Mouse (Mus musculus) ES-E14 (cell line): ENCODE results near the gene Sys1. TPM values are rescaled to one million over a fixed set of nuclear protein-coding genes. Genes with fewer than 3 reads are reported as not detected.
A peak's percentile ranks its signal among the peaks of the same experiment; 100 is the strongest.

Experiments
- DNase-seq: peaks from one replicate; pipeline ENCODE4 v3.0.0-alpha.2; 2013; ENCODE audit warnings: low read depth, low spot score
- H3K27ac ChIP-seq: 2 replicates; pipeline ENCODE4 v1.5.1; 2012; ENCODE audit warnings: low read depth, mild to moderate bottlenecking, low read length, moderate library complexity, mixed read lengths; ENCODE audit not compliant: poor library complexity, insufficient read depth, severe bottlenecking
- H3K36me3 ChIP-seq: 2 replicates; pipeline ENCODE4 v1.6.1; 2012; ENCODE audit warnings: mild to moderate bottlenecking, low read length, moderate library complexity, mixed read lengths; ENCODE audit not compliant: control insufficient read depth, poor library complexity, insufficient read depth, severe bottlenecking
- H3K4me1 ChIP-seq, 2 experiments: fragments of 150-350 bp in 1 of 2; sonication (generic) in 1 of 2; 2 replicates each; pipeline ENCODE4 v1.6.1; 2012; ENCODE audit warnings: low read length in 2 of 2, mild to moderate bottlenecking in 1 of 2, mixed read lengths in 1 of 2; ENCODE audit not compliant: control insufficient read depth in 2 of 2, insufficient read depth in 2 of 2, poor library complexity in 1 of 2
- H3K4me3 ChIP-seq, 2 experiments: fragments of 150-350 bp in 1 of 2; sonication (generic) in 1 of 2; 2 replicates each; pipeline ENCODE4 v1.5.1; 2012; ENCODE audit warnings: low read length in 2 of 2, low read depth in 1 of 2, mild to moderate bottlenecking in 1 of 2, mixed read lengths in 1 of 2; ENCODE audit not compliant: insufficient read depth in 1 of 2, poor library complexity in 1 of 2, severe bottlenecking in 1 of 2
- H3K9ac ChIP-seq: 2 replicates; pipeline ENCODE4 v1.6.1; 2012; ENCODE audit warnings: low read depth, mild to moderate bottlenecking, low read length, mixed read lengths; ENCODE audit not compliant: poor library complexity, insufficient read depth, severe bottlenecking
- H3K9me3 ChIP-seq: fragments of 150-350 bp; sonication (generic); 2 replicates; pipeline ENCODE4 v1.6.1; 2012; ENCODE audit warnings: low read depth, mild to moderate bottlenecking, low read length; ENCODE audit not compliant: control insufficient read depth, insufficient read depth
- CHD2 ChIP-seq: IDR thresholded peaks from 2 replicates; pipeline ENCODE4 v1.6.1; 2014; ENCODE audit warnings: mild to moderate bottlenecking, low read depth, low read length, inconsistent platforms
- HCFC1 ChIP-seq: IDR thresholded peaks from 2 replicates; pipeline ENCODE4 v1.6.1; 2012; ENCODE audit warnings: low read length, inconsistent platforms, borderline replicate concordance; ENCODE audit not compliant: insufficient read depth
- MAFK ChIP-seq: IDR thresholded peaks from 2 replicates; pipeline ENCODE4 v1.6.1; 2014; ENCODE audit warnings: mild to moderate bottlenecking, low read depth, low read length, inconsistent platforms; ENCODE audit not compliant: insufficient read depth
- ZC3H11A ChIP-seq: IDR thresholded peaks from 2 replicates; pipeline ENCODE4 v1.6.1; 2012; ENCODE audit warnings: low read depth, mild to moderate bottlenecking, inconsistent platforms, low read length, borderline replicate concordance
- ZNF384 ChIP-seq: IDR thresholded peaks from 2 replicates; pipeline ENCODE4 v1.6.1; 2012; ENCODE audit warnings: low read depth, low read length, inconsistent platforms
- in situ Hi-C, 2 experiments: fragments of 600-800 bp; cut with MboI; formaldehyde crosslinking; loops; one replicate each; pipeline ENCODE4 v1.15.1; 2025; ENCODE audit warnings: low sequenced_read_pairs in 2 of 2, inconsistent platforms in 1 of 2; ENCODE audit not compliant: unreplicated experiment in 2 of 2
- total RNA-seq: library from RNA; depleted of rRNA; stranded (reverse); fragments of 300-350 nt; gene quantifications from 2 replicates; pipeline ENCODE4 v1.2.3, GENCODE M21; 2012

Sys1 gene
- total RNA-seq, 1 experiment: 47.6 TPM

DNA sequence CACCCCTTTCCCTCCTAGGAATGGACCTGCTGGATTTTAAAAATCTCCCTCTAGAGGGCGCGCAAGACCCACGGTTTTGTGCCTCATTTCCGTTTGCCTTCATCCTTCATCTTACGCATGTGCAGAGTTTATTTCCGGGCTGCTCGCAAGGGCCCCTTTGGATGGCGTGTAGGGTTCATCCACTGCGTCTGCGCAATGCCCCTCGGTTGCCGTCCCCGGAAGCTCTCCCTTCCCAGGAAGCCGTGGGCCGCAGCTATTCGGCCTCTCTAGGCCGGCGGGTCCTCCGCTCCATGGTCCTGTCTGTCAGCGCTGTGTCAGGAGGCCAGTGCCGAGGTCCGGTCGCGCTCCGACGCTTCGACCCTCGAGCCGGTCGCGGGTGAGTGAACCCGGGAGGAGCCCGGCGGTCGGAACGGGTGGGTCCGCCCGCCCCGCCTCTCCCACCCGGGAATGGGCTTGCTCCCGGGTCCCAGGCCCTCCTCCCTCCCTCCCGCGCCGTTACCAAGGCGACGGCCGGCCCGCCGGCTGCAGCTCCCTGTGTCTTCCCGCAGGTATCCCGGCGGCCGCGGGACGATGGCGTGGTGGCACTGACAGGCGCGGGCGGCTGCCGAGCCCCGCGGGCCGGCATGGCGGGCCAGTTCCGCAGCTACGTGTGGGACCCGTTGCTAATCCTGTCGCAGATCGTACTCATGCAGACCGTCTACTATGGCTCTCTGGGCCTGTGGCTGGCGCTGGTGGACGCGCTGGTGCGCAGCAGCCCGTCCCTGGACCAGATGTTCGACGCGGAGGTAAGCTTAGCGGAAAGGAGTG is 4.2 kb downstream of the Sys1 start, which contains the start of gene Gm20458:
TSS of gene Gm20458 (plus strand) at position 223 of the 807 bp plus-strand sequence.
- peak; percentile 93 for DNase-seq
- peaks cover 7% of the 10 kb centered on the region for H3K36me3 ChIP-seq
- peak within 1 kb of the TSS; percentile 11; the same call in 1 of the 2 replicates for H3K27ac ChIP-seq
- in situ Hi-C loops: no loop called here
- H3K9me3 ChIP-seq: no peaks in the 10 kb centered on the region
- peak within 1 kb of the TSS; percentile 88 for H3K9ac ChIP-seq
- peaks cover 5 to 16% of the 10 kb centered on the region in 2 experiments; a peak in 2 of 4 replicates for H3K4me1 ChIP-seq
- TF ChIP-seq HCFC1 (peak; percentile 91), MAFK (no peak), CHD2 (no peak)
- peak within 1 kb of the TSS; percentile 68 to 79 for H3K4me3 ChIP-seq

DNA sequence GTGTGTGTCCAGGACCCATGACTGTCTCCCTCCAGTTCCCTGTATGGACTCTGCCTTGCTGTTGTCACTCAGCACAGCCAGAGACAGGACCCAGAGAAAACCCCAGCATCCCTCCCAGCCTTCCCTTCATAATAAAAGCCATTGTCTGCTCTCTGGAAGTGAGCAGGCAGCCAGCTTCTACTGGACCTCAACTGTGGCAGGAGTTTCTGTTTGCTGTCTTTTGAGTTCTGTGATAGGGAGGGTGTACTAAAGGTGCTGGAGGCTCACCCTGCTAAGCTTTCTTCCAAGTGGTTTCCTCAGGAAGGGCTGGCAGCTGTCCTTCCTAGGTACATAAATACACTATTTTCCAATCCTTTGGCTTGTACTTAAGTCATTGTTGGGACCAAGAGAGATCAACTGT is 8.4 kb downstream of the Sys1 start:
- H3K9ac ChIP-seq: no peak overlapping the region
- no peak overlapping the region for H3K27ac ChIP-seq
- in situ Hi-C loops: no loop called here
- TF ChIP-seq MAFK (no peak), ZNF384 (no peak), CHD2 (no peak), HCFC1 (no peak), ZC3H11A (no peak)
- DNase-seq: no peak
- peaks cover 7% of the 10 kb centered on the region for H3K36me3 ChIP-seq
- H3K9me3 ChIP-seq: no peaks in the 10 kb centered on the region
- H3K4me3 ChIP-seq: no peak overlapping the region
- H3K4me1 ChIP-seq: peaks cover 0 to 3% of the 10 kb centered on the region in 2 experiments; a peak in 1 of 4 replicates

- Histone ChIP-seq H3K36me3 (peaks cover 7% of the 10 kb centered on the region), H3K4me3 (no peak overlapping the region), H3K27ac (no peak overlapping the region), H3K9me3 (no peaks in the 10 kb centered on the region), H3K9ac (no peak overlapping the region), H3K4me1 (peaks cover 0 to 5% of the 10 kb centered on the region in 2 experiments; a peak in 1 of 4 replicates)
- in situ Hi-C loops: no loop called here
- TF ChIP-seq ZNF384 (no peak), HCFC1 (no peak), MAFK (no peak), ZC3H11A (no peak), CHD2 (no peak)
- DNase-seq: no peak
These were observed 10.0 kb downstream of the Sys1 start for GRCm38 (mm10) chr2:164466787-164467186.

DNA sequence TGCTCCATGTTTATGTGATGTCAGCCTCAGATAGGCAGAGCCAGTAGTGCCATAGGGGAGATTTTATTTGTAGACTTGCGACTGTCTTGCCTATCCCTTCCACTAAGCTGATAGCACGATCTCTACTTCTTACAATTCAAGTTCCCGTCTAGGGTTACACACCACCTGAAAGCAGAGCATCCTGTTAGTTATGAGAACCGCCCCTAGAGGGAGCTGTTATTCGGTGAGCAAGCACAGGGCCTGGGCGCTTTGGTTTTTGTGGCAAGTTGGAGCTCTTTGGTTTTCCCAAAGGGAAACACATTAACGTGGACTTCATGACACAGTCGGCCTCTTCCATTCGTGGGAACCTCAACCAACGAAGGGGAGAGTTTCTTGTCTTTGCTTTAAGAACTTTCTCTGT is 13.5 kb downstream of the Sys1 start:
- peak; percentile 71 for DNase-seq
- in situ Hi-C loops: no loop called here

More for the DNA sequence above, 13.5 kb downstream of the Sys1 start:
- Histone ChIP-seq H3K4me3 (no peak overlapping the region), H3K27ac (no peak overlapping the region), H3K9me3 (no peaks in the 10 kb centered on the region), H3K4me1 (peaks cover 0 to 3% of the 10 kb centered on the region in 2 experiments; a peak in 1 of 4 replicates), H3K9ac (no peak overlapping the region), H3K36me3 (no peaks in the 10 kb centered on the region)
- TF ChIP-seq ZNF384: no peak
- no peak for TF ChIP-seq ZC3H11A
- no peak for TF ChIP-seq HCFC1
- no peak for TF ChIP-seq MAFK
- TF ChIP-seq CHD2: no peak
